Mouse (Mus musculus): Measurements from ENCODE around the gene Lipa. TPM values are rescaled to one million over a fixed set of nuclear protein-coding genes. Genes with fewer than 3 reads are reported as not detected.
A peak's percentile ranks its signal among the peaks of the same experiment; 100 is the strongest.

Gene Lipa
- 100 to 1,000 TPM in 1 of 2 experiments, 10 to 100 TPM in 1; 98.8 to 105 TPM for polyA plus RNA-seq (2017; shearing (Covaris generic))

- ATAC-seq, result peak; percentile 99
Measured at GRCm38 (mm10) chr19:34526941-34527682, at the start of gene Lipa. Gene Lipa, minus strand, starts transcription at chr19:34527474.

- ATAC-seq, result no peak
Measured at GRCm38 (mm10) chr19:34573650-34574049, 46.4 kb upstream of the Lipa start.

- no peak for ATAC-seq
Measured at GRCm38 (mm10) chr19:34571080-34571479, 43.8 kb upstream of the Lipa start.

GRCm38 (mm10) chr19:34569896-34570476, 42.7 kb upstream of the Lipa start:
- ATAC-seq, result peak; percentile 36

- ATAC-seq, result no peak
Measured at GRCm38 (mm10) chr19:34568988-34569895, 42.0 kb upstream of the Lipa start.

GRCm38 (mm10) chr19:34566178-34566784, 39.0 kb upstream of the Lipa start:
- no peak for ATAC-seq

- peak; percentile 49 for ATAC-seq
Measured at GRCm38 (mm10) chr19:34562556-34562955, 35.3 kb upstream of the Lipa start.

GRCm38 (mm10) chr19:34556621-34557020, 29.3 kb upstream of the Lipa start:
- no peak for ATAC-seq

- no peak for ATAC-seq
Measured at GRCm38 (mm10) chr19:34554061-34554460, 26.8 kb upstream of the Lipa start.

GRCm38 (mm10) chr19:34553522-34553921, 26.2 kb upstream of the Lipa start:
- ATAC-seq, result no peak

GRCm38 (mm10) chr19:34553021-34553420, 25.7 kb upstream of the Lipa start:
- ATAC-seq, result no peak

- no peak for ATAC-seq
Measured at GRCm38 (mm10) chr19:34551981-34552380, 24.7 kb upstream of the Lipa start.

GRCm38 (mm10) chr19:34550534-34551223, 23.4 kb upstream of the Lipa start, which contains the start of gene Ifit2:
Gene Ifit2, plus strand, starts transcription at chr19:34550694.
- ATAC-seq, result peak; percentile 88

- ATAC-seq, result no peak
Measured at GRCm38 (mm10) chr19:34550205-34550533, 22.9 kb upstream of the Lipa start.

- ATAC-seq, result peak; percentile 37
Measured at GRCm38 (mm10) chr19:34547976-34548375, 20.7 kb upstream of the Lipa start.

- ATAC-seq, result no peak
Measured at GRCm38 (mm10) chr19:34546211-34546610, 18.9 kb upstream of the Lipa start.

- no peak for ATAC-seq
Measured at GRCm38 (mm10) chr19:34539422-34539821, 12.1 kb upstream of the Lipa start.

- no peak for ATAC-seq
Measured at GRCm38 (mm10) chr19:34532061-34532751, 4.9 kb upstream of the Lipa start.

- peak; percentile 13 for ATAC-seq
Measured at GRCm38 (mm10) chr19:34526321-34526923, 852 bp downstream of the Lipa start.

- no peak for ATAC-seq
Measured at GRCm38 (mm10) chr19:34524646-34525045, 2.6 kb downstream of the Lipa start.

GRCm38 (mm10) chr19:34523106-34523725, 4.1 kb downstream of the Lipa start:
- no peak for ATAC-seq
